Mouse (Mus musculus) heart, postnatal 0 days (tissue): ENCODE results near the gene Usp50.

Experiments
- CTCF ChIP-seq: IDR thresholded peaks from 2 replicates; pipeline ENCODE4 v1.5.1; 2016; ENCODE audit warnings: antibody characterized with exemption, control low read depth, low read depth
- EP300 ChIP-seq: IDR thresholded peaks from 2 replicates; pipeline ENCODE4 v1.6.1; 2016; ENCODE audit warnings: antibody characterized with exemption, low read depth

GRCm38 (mm10) chr2:126759351-126759750 is 23.9 kb downstream of the Usp50 start:
- no peak for TF ChIP-seq EP300
- no peak for TF ChIP-seq CTCF
